Mouse (Mus musculus) right cerebral cortex, postnatal 14 days (tissue): Measurements from ENCODE around the gene Dpp8.
"Not testable (repeated sequence)": the region's sequence is repeated elsewhere in the genome, so short reads cannot be mapped to it uniquely, and the experiment has no call there.

Source experiments
- DNase-seq: peaks from one replicate; pipeline ENCODE4 v3.0.0; 2022

Dpp8 gene

GRCm38 (mm10) chr9:65022580-65023135 is 9.6 kb upstream of the Dpp8 start:
- no peak for DNase-seq

GRCm38 (mm10) chr9:65023447-65023846 is 8.8 kb upstream of the Dpp8 start:
- no peak for DNase-seq

GRCm38 (mm10) chr9:65027241-65027640 is 5.0 kb upstream of the Dpp8 start:
- DNase-seq = no peak

GRCm38 (mm10) chr9:65028313-65028712 is 3.9 kb upstream of the Dpp8 start:
- DNase-seq = no peak

GRCm38 (mm10) chr9:65031355-65031754 is 859 bp upstream of the Dpp8 start:
- not testable (repeated sequence) for DNase-seq

GRCm38 (mm10) chr9:65031894-65032268 is 333 bp upstream of the Dpp8 start:
- DNase-seq = no peak

- DNase-seq = peak; percentile 14
Observed at GRCm38 (mm10) chr9:65036456-65036855, 4.2 kb downstream of the Dpp8 start.

GRCm38 (mm10) chr9:65036861-65037260 is 4.6 kb downstream of the Dpp8 start:
- DNase-seq = no peak

GRCm38 (mm10) chr9:65041430-65041829 is 9.2 kb downstream of the Dpp8 start:
- DNase-seq = no peak

GRCm38 (mm10) chr9:65046993-65047392 is 14.8 kb downstream of the Dpp8 start:
- no peak for DNase-seq

- no peak for DNase-seq
Observed at GRCm38 (mm10) chr9:65049422-65049821, 17.2 kb downstream of the Dpp8 start.

GRCm38 (mm10) chr9:65050981-65051380 is 18.8 kb downstream of the Dpp8 start:
- DNase-seq = no peak

- no peak for DNase-seq
Observed at GRCm38 (mm10) chr9:65064251-65064650, 32.0 kb downstream of the Dpp8 start.

- DNase-seq = no peak
Observed at GRCm38 (mm10) chr9:65070587-65070986, 38.4 kb downstream of the Dpp8 start.

- DNase-seq = no peak
Observed at GRCm38 (mm10) chr9:65073555-65073954, 41.3 kb downstream of the Dpp8 start.

GRCm38 (mm10) chr9:65074251-65074650 is 42.0 kb downstream of the Dpp8 start:
- no peak for DNase-seq

- DNase-seq = no peak
Observed at GRCm38 (mm10) chr9:65074855-65075493, 42.8 kb downstream of the Dpp8 start.

- no peak for DNase-seq
Observed at GRCm38 (mm10) chr9:65077536-65077935, 45.3 kb downstream of the Dpp8 start.

- DNase-seq = not testable (repeated sequence)
Observed at GRCm38 (mm10) chr9:65080141-65080540, 47.9 kb downstream of the Dpp8 start.

- DNase-seq = no peak
Observed at GRCm38 (mm10) chr9:65083075-65083765, 51.0 kb downstream of the Dpp8 start.

- DNase-seq = no peak
Observed at GRCm38 (mm10) chr9:65084198-65084807, 52.1 kb downstream of the Dpp8 start.

- DNase-seq = no peak
Observed at GRCm38 (mm10) chr9:65085270-65085669, 53.1 kb downstream of the Dpp8 start.

GRCm38 (mm10) chr9:65086801-65087200 is 54.6 kb downstream of the Dpp8 start:
- no peak for DNase-seq

GRCm38 (mm10) chr9:65087490-65087889 is 55.3 kb downstream of the Dpp8 start:
- no peak for DNase-seq
